Mouse (Mus musculus) thymus, adult 2 months (tissue): Measurements from ENCODE around the gene Slc39a3. TPM values are rescaled to one million over a fixed set of nuclear protein-coding genes. Genes with fewer than 3 reads are reported as not detected.
"Not testable (repeated sequence)": the region's sequence is repeated elsewhere in the genome, so short reads cannot be mapped to it uniquely, and the experiment has no call there.

Experiments
- DNase-seq: peaks from one replicate; pipeline ENCODE4 v3.0.0; 2021
- H3K27ac ChIP-seq: fragments of 200-500 bp; 2 replicates; pipeline ENCODE4 v1.5.1; 2012; ENCODE audit warnings: low read length, control low read depth; ENCODE audit not compliant: control insufficient read depth, insufficient read depth
- H3K27me3 ChIP-seq: fragments of 200-500 bp; 2 replicates; pipeline ENCODE4 v1.6.1; 2012; ENCODE audit warnings: mild to moderate bottlenecking, low read length, moderate library complexity, mixed read lengths; ENCODE audit not compliant: control insufficient read depth, insufficient read depth
- H3K36me3 ChIP-seq: fragments of 200-500 bp; 2 replicates; pipeline ENCODE4 v1.6.1; 2012; ENCODE audit warnings: mild to moderate bottlenecking, low read length, moderate library complexity; ENCODE audit not compliant: control insufficient read depth, insufficient read depth
- H3K4me1 ChIP-seq: fragments of 200-500 bp; replicated peaks from 2 replicates; pipeline ENCODE4 v1.6.1; 2012; ENCODE audit warnings: low read length; ENCODE audit not compliant: control insufficient read depth, insufficient read depth
- H3K4me3 ChIP-seq: fragments of 200-500 bp; 2 replicates; pipeline ENCODE4 v1.5.1; 2012; ENCODE audit warnings: mild to moderate bottlenecking, low read length, control low read depth, moderate library complexity; ENCODE audit not compliant: control insufficient read depth, insufficient read depth
- CTCF ChIP-seq: fragments of 200-500 bp; IDR thresholded peaks from 2 replicates; pipeline ENCODE4 v1.5.1; 2012; ENCODE audit warnings: mild to moderate bottlenecking, control low read depth, low read length, moderate library complexity, borderline replicate concordance; ENCODE audit not compliant: control insufficient read depth, poor library complexity, insufficient read depth; ENCODE audit errors: extremely low read depth
- POLR2A ChIP-seq: fragments of 200-500 bp; IDR thresholded peaks from 2 replicates; pipeline ENCODE4 v1.6.1; 2012; ENCODE audit warnings: mild to moderate bottlenecking, low read length, control low read depth, moderate library complexity; ENCODE audit not compliant: control insufficient read depth, poor library complexity, insufficient read depth; ENCODE audit errors: extremely low read depth
- WGBS: fragments of 180-500 bp; shearing (Covaris S2); methylation state at CpG from one replicate; pipeline ENCODE4 v1.1.7; 2018; 5-methylcytosine and 5-hydroxymethylcytosine counted together
- polyA plus RNA-seq: library from polyadenylated mRNA; depleted of rRNA; stranded (reverse); fragments of >200 nt; gene quantifications from 2 replicates; pipeline ENCODE4 v1.2.3, GENCODE M21; 2012

The Slc39a3 gene
- polyA plus RNA-seq, 1 experiment, result 52.7 TPM

- Histone ChIP-seq H3K27me3 (no peaks in the 10 kb centered on the region), H3K36me3 (no peaks in the 10 kb centered on the region), H3K4me3 (no peak overlapping the region), H3K27ac (no peak overlapping the region), H3K4me1 (peaks cover 15% of the 10 kb centered on the region)
- WGBS, result 54% methylated on average over 4 of the region's 4 CpGs
- no peak for DNase-seq
- TF ChIP-seq POLR2A (no peak), CTCF (no peak)
Measured at GRCm38 (mm10) chr10:80994621-80995020, 42.6 kb downstream of the Slc39a3 start.

- no peaks in the 10 kb centered on the region for H3K27me3 ChIP-seq
- no peak overlapping the region for H3K4me3 ChIP-seq
- H3K27ac ChIP-seq, result no peak overlapping the region
- 91% methylated on average over 5 of the region's 5 CpGs for WGBS
- no peak for DNase-seq
- H3K4me1 ChIP-seq, result peaks cover 20% of the 10 kb centered on the region
- no peak for TF ChIP-seq POLR2A
- TF ChIP-seq CTCF, result no peak
- no peaks in the 10 kb centered on the region for H3K36me3 ChIP-seq
Measured at GRCm38 (mm10) chr10:80993276-80993675, 44.0 kb downstream of the Slc39a3 start.

GRCm38 (mm10) chr10:80991945-80992344 lies 45.3 kb downstream of the Slc39a3 start:
- TF ChIP-seq POLR2A (no peak), CTCF (no peak)
- H3K4me1 ChIP-seq, result peaks cover 25% of the 10 kb centered on the region
- H3K36me3 ChIP-seq, result no peaks in the 10 kb centered on the region
- no peak for DNase-seq
- no peak overlapping the region for H3K4me3 ChIP-seq
- H3K27me3 ChIP-seq, result no peaks in the 10 kb centered on the region
- H3K27ac ChIP-seq, result no peak overlapping the region
- 100% methylated on average over 1 of the region's 1 CpGs for WGBS

- Histone ChIP-seq H3K27ac (no peak overlapping the region), H3K4me1 (peaks cover 28% of the 10 kb centered on the region), H3K36me3 (no peaks in the 10 kb centered on the region), H3K27me3 (no peaks in the 10 kb centered on the region), H3K4me3 (no peak overlapping the region)
- 21% methylated on average over 3 of the region's 3 CpGs for WGBS
- no peak for TF ChIP-seq CTCF
- TF ChIP-seq POLR2A, result no peak
- DNase-seq, result no peak
Measured at GRCm38 (mm10) chr10:80991007-80991406, 46.2 kb downstream of the Slc39a3 start.

GRCm38 (mm10) chr10:80990406-80990805 lies 46.8 kb downstream of the Slc39a3 start:
- Histone ChIP-seq H3K36me3 (no peaks in the 10 kb centered on the region), H3K4me3 (no peak overlapping the region), H3K4me1 (peaks cover 34% of the 10 kb centered on the region), H3K27ac (no peak overlapping the region), H3K27me3 (no peaks in the 10 kb centered on the region)
- WGBS, result 11% methylated on average over 7 of the region's 7 CpGs
- DNase-seq, result peak; percentile 47
- TF ChIP-seq CTCF, result no peak

- not testable (repeated sequence) for H3K4me3 ChIP-seq, DNase-seq, H3K27ac ChIP-seq, H3K36me3 ChIP-seq, H3K27me3 ChIP-seq
- H3K4me1 ChIP-seq, result peaks cover 36% of the 10 kb centered on the region
- WGBS, result 23% methylated on average over 4 of the region's 4 CpGs
Measured at GRCm38 (mm10) chr10:80989854-80990253, 47.4 kb downstream of the Slc39a3 start.

GRCm38 (mm10) chr10:80989446-80989845 lies 47.8 kb downstream of the Slc39a3 start:
- Histone ChIP-seq H3K27ac (no peak overlapping the region), H3K27me3 (no peaks in the 10 kb centered on the region), H3K36me3 (no peaks in the 10 kb centered on the region), H3K4me3 (no peak overlapping the region), H3K4me1 (peaks cover 36% of the 10 kb centered on the region)
- TF ChIP-seq CTCF, result no peak
- WGBS, result 20% methylated on average over 6 of the region's 6 CpGs
- DNase-seq, result no peak
